Mouse (Mus musculus) hindbrain, embryonic 16.5 days (tissue): ENCODE results near the gene Wfdc11. TPM values are rescaled to one million over a fixed set of nuclear protein-coding genes. Genes with fewer than 3 reads are reported as not detected.

Source experiments
- polyA plus RNA-seq: library from polyadenylated mRNA; unstranded; fragments of >200 nt; fragmentation: Nextera tagmentation; extraction: Ambion mirVana; gene quantifications from 2 replicates; pipeline ENCODE4 v1.2.1, GENCODE M21; 2015

Gene Wfdc11
- polyA plus RNA-seq, 1 experiment from 2014 or later, result not detected

Other genes starting within 250 kb of the Wfdc11 start
- 13.0 and 15.3 TPM in 2 replicates for gene Sdc4, start 230.2 kb downstream of the Wfdc11 start, polyA plus RNA-seq
- gene Sys1, start 217.1 kb downstream of the Wfdc11 start, polyA plus RNA-seq, result 89.7 and 95.6 TPM in 2 replicates
- 4.1 and 12.3 TPM in 2 replicates for gene Gm20458, start 213.1 kb downstream of the Wfdc11 start, polyA plus RNA-seq
- gene Trp53tg5, start 200.4 kb downstream of the Wfdc11 start, polyA plus RNA-seq, result not detected in 2 replicates
- 23.8 and 27.3 TPM in 2 replicates for gene Dbndd2, start 188.0 kb downstream of the Wfdc11 start, polyA plus RNA-seq
- 97.7 and 101 TPM in 2 replicates for gene Pigt, start 176.6 kb downstream of the Wfdc11 start, polyA plus RNA-seq
- 2.9 TPM in 2 replicates for gene Wfdc2, start 111.7 kb downstream of the Wfdc11 start, polyA plus RNA-seq
- not detected in 2 replicates for gene Spint3, start 100.6 kb downstream of the Wfdc11 start, polyA plus RNA-seq
- gene Wfdc6a, start 88.6 kb downstream of the Wfdc11 start, polyA plus RNA-seq, result 0.20 TPM in 2 replicates
- not detected in 2 replicates for gene Eppin, start 80.5 kb downstream of the Wfdc11 start, polyA plus RNA-seq
- gene Wfdc6b, start 60.6 kb downstream of the Wfdc11 start, polyA plus RNA-seq, result not detected in 2 replicates
- not detected in 2 replicates for gene Wfdc8, start 60.5 kb downstream of the Wfdc11 start, polyA plus RNA-seq
- gene Wfdc16, start 35.3 kb downstream of the Wfdc11 start, polyA plus RNA-seq, result not detected in 2 replicates
- not detected in 2 replicates for gene Wfdc10, start 18.0 kb downstream of the Wfdc11 start, polyA plus RNA-seq
- gene Wfdc9, start 17.5 kb downstream of the Wfdc11 start, polyA plus RNA-seq, result not detected in 2 replicates
- 0.15 TPM in 1 of 2 replicates, not detected in the other for gene Wfdc13, start 11.0 kb upstream of the Wfdc11 start, polyA plus RNA-seq
- not detected in 2 replicates for gene Spint4, start 24.4 kb upstream of the Wfdc11 start, polyA plus RNA-seq
- gene Spint5, start 41.2 kb upstream of the Wfdc11 start, polyA plus RNA-seq, result not detected in 2 replicates
- 1.6 and 1.7 TPM in 2 replicates for gene Wfdc3, start 71.8 kb upstream of the Wfdc11 start, polyA plus RNA-seq
- gene Dnttip1, start 71.9 kb upstream of the Wfdc11 start, polyA plus RNA-seq, result 55.9 and 60.0 TPM in 2 replicates
- 69.0 and 75.0 TPM in 2 replicates for gene Ube2c, start 95.8 kb upstream of the Wfdc11 start, polyA plus RNA-seq
- gene Tnnc2, start 105.9 kb upstream of the Wfdc11 start, polyA plus RNA-seq, result 0.68 and 44.8 TPM in 2 replicates
- gene Snx21, start 111.7 kb upstream of the Wfdc11 start, polyA plus RNA-seq, result 45.3 and 47.5 TPM in 2 replicates
- 22.2 TPM in 2 replicates for gene Acot8, start 130.8 kb upstream of the Wfdc11 start, polyA plus RNA-seq
- gene Zswim3, start 131.0 kb upstream of the Wfdc11 start, polyA plus RNA-seq, result 16.4 and 17.1 TPM in 2 replicates
- 26.1 and 32.7 TPM in 2 replicates for gene Zswim1, start 148.6 kb upstream of the Wfdc11 start, polyA plus RNA-seq
- not detected in 2 replicates for gene Spata25, start 154.4 kb upstream of the Wfdc11 start, polyA plus RNA-seq
- 108 and 114 TPM in 2 replicates for gene Ctsa, start 158.8 kb upstream of the Wfdc11 start, polyA plus RNA-seq
- 6.7 and 7.8 TPM in 2 replicates for gene Neurl2, start 159.4 kb upstream of the Wfdc11 start, polyA plus RNA-seq
- 127 and 140 TPM in 2 replicates for gene Pltp, start 183.6 kb upstream of the Wfdc11 start, polyA plus RNA-seq
- 71.3 and 77.6 TPM in 2 replicates for gene Pcif1, start 205.2 kb upstream of the Wfdc11 start, polyA plus RNA-seq
- 13.4 and 17.1 TPM in 2 replicates for gene Zfp335, start 237.7 kb upstream of the Wfdc11 start, polyA plus RNA-seq